Mouse (Mus musculus): ENCODE measurements around the gene Shisa2. TPM values are rescaled to one million over a fixed set of nuclear protein-coding genes. Genes with fewer than 3 reads are reported as not detected.

Gene Shisa2
- polyA plus RNA-seq (2014; fragmentation: Nextera tagmentation; extraction: Ambion mirVana), result 11.5 and 14.8 TPM in 2 replicates

GRCm38 (mm10) chr14:59625158-59625805 is at the start of gene Shisa2:
Gene Shisa2 (plus strand): TSS chr14:59625308.
- Histone ChIP-seq H3K36me3 (ENCODE audit: control insufficient read depth, insufficient read depth, low read length) (peaks cover 7% of the 10 kb centered on the region), H3K4me1 (ENCODE audit: control insufficient read depth in 2 of 2, insufficient read depth in 2 of 2, low read length in 2 of 2) (peaks cover 0 to 11% of the 10 kb centered on the region in 2 experiments; a peak in 2 of 4 replicates), H3K9ac (ENCODE audit: low read length) (peak within 1 kb of the TSS; percentile 78), H3K4me3 (ENCODE audit: control insufficient read depth in 1 of 2, insufficient read depth in 1 of 2, low read depth in 1 of 2, low read length in 2 of 2) (peak within 1 kb of the TSS; percentile 56 to 68), H3K4me2 (ENCODE audit: low read length) (peak within 1 kb of the TSS; percentile 95), H3K27ac (replicated peaks in 1 of 2; ENCODE audit: control insufficient read depth in 1 of 2, insufficient read depth in 1 of 2, low read depth in 2 of 2, low read length in 2 of 2) (peak within 1 kb of the TSS; percentile 30 to 77), H3K9me3 (ENCODE audit: control insufficient read depth, low read length) (no peaks in the 10 kb centered on the region), H3K27me3 (ENCODE audit: control insufficient read depth, insufficient read depth, low read length) (no peaks in the 10 kb centered on the region)
- WGBS, result under 1% methylated on average over 57 of the region's 65 CpGs
- ATAC-seq (ENCODE audit: insufficient number of reproducible peaks, insufficient read depth, low FRiP score, low read depth), result peak; percentile 81

- H3K9me3 ChIP-seq (ENCODE audit: control insufficient read depth, low read length), result no peaks in the 10 kb centered on the region
- no peaks in the 10 kb centered on the region for H3K27me3 ChIP-seq (ENCODE audit: control insufficient read depth, insufficient read depth, low read length)
- no peak overlapping the region for H3K4me2 ChIP-seq (ENCODE audit: low read length)
- H3K27ac ChIP-seq (replicated peaks in 1 of 2; ENCODE audit: control insufficient read depth in 1 of 2, insufficient read depth in 1 of 2, low read depth in 2 of 2, low read length in 2 of 2), result no peak overlapping the region
- H3K9ac ChIP-seq (ENCODE audit: low read length), result no peak overlapping the region
- H3K36me3 ChIP-seq (ENCODE audit: control insufficient read depth, insufficient read depth, low read length), result peaks cover 39% of the 10 kb centered on the region
- 87% methylated on average over 5 of the region's 5 CpGs for WGBS
- peaks cover 4 to 5% of the 10 kb centered on the region in 2 experiments; a peak in 2 of 4 replicates for H3K4me1 ChIP-seq (ENCODE audit: control insufficient read depth in 2 of 2, insufficient read depth in 2 of 2, low read length in 2 of 2)
- no peak for ATAC-seq (ENCODE audit: insufficient number of reproducible peaks, insufficient read depth, low FRiP score, low read depth)
- no peak overlapping the region for H3K4me3 ChIP-seq (ENCODE audit: control insufficient read depth in 1 of 2, insufficient read depth in 1 of 2, low read depth in 1 of 2, low read length in 2 of 2)
These were observed 48.7 kb upstream of the Shisa2 start for GRCm38 (mm10) chr14:59576385-59576784.

- Histone ChIP-seq H3K9ac (ENCODE audit: low read length) (no peak overlapping the region), H3K9me3 (ENCODE audit: control insufficient read depth, low read length) (no peaks in the 10 kb centered on the region), H3K4me3 (ENCODE audit: control insufficient read depth in 1 of 2, insufficient read depth in 1 of 2, low read depth in 1 of 2, low read length in 2 of 2) (no peak overlapping the region), H3K4me2 (ENCODE audit: low read length) (no peak overlapping the region), H3K4me1 (ENCODE audit: control insufficient read depth in 2 of 2, insufficient read depth in 2 of 2, low read length in 2 of 2) (no peaks in the 10 kb centered on the region), H3K36me3 (ENCODE audit: control insufficient read depth, insufficient read depth, low read length) (peaks cover 78% of the 10 kb centered on the region), H3K27me3 (ENCODE audit: control insufficient read depth, insufficient read depth, low read length) (no peaks in the 10 kb centered on the region), H3K27ac (replicated peaks in 1 of 2; ENCODE audit: control insufficient read depth in 1 of 2, insufficient read depth in 1 of 2, low read depth in 2 of 2, low read length in 2 of 2) (no peak overlapping the region)
- no peak for ATAC-seq (ENCODE audit: insufficient number of reproducible peaks, insufficient read depth, low FRiP score, low read depth)
- WGBS, result 76% methylated on average over 1 of the region's 1 CpGs
These were observed 34.5 kb upstream of the Shisa2 start for GRCm38 (mm10) chr14:59590614-59591013.

DNA sequence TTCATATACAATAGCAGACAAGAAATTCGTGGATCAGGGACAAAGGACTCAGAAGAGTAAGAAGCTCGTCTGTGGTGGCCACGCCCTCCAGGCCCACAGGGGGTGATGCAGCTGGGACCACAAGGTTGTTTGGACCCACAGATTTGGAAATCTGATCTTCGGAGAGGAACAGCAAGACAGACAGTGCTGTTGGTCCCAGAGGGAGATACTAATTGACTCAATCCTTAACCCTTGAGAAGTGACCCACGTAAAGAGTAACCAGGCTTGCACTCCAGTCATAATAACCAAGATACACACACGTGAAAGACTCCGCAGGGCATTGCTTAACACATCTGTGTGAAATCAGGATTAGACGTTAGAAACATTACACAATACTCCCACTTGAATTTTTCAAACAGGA is 33.2 kb upstream of the Shisa2 start:
- H3K4me3 ChIP-seq (ENCODE audit: control insufficient read depth in 1 of 2, insufficient read depth in 1 of 2, low read depth in 1 of 2, low read length in 2 of 2), result no peak overlapping the region
- no peak overlapping the region for H3K27ac ChIP-seq (replicated peaks in 1 of 2; ENCODE audit: control insufficient read depth in 1 of 2, insufficient read depth in 1 of 2, low read depth in 2 of 2, low read length in 2 of 2)
- peaks cover 2 to 3% of the 10 kb centered on the region in 2 experiments for H3K4me1 ChIP-seq (ENCODE audit: control insufficient read depth in 2 of 2, insufficient read depth in 2 of 2, low read length in 2 of 2)
- peaks cover 70% of the 10 kb centered on the region for H3K36me3 ChIP-seq (ENCODE audit: control insufficient read depth, insufficient read depth, low read length)
- H3K4me2 ChIP-seq (ENCODE audit: low read length), result no peak overlapping the region
- WGBS, result 83% methylated on average over 8 of the region's 8 CpGs
- no peak for ATAC-seq (ENCODE audit: insufficient number of reproducible peaks, insufficient read depth, low FRiP score, low read depth)
- H3K27me3 ChIP-seq (ENCODE audit: control insufficient read depth, insufficient read depth, low read length), result no peaks in the 10 kb centered on the region
- no peak overlapping the region for H3K9ac ChIP-seq (ENCODE audit: low read length)
- no peaks in the 10 kb centered on the region for H3K9me3 ChIP-seq (ENCODE audit: control insufficient read depth, low read length)

GRCm38 (mm10) chr14:59592593-59592992 is 32.5 kb upstream of the Shisa2 start:
- peaks cover 3 to 6% of the 10 kb centered on the region in 2 experiments for H3K4me1 ChIP-seq (ENCODE audit: control insufficient read depth in 2 of 2, insufficient read depth in 2 of 2, low read length in 2 of 2)
- no peak for ATAC-seq (ENCODE audit: insufficient number of reproducible peaks, insufficient read depth, low FRiP score, low read depth)
- peaks cover 69% of the 10 kb centered on the region for H3K36me3 ChIP-seq (ENCODE audit: control insufficient read depth, insufficient read depth, low read length)
- no peak overlapping the region for H3K4me2 ChIP-seq (ENCODE audit: low read length)
- no peak overlapping the region for H3K27ac ChIP-seq (replicated peaks in 1 of 2; ENCODE audit: control insufficient read depth in 1 of 2, insufficient read depth in 1 of 2, low read depth in 2 of 2, low read length in 2 of 2)
- no peaks in the 10 kb centered on the region for H3K27me3 ChIP-seq (ENCODE audit: control insufficient read depth, insufficient read depth, low read length)
- no peak overlapping the region for H3K9ac ChIP-seq (ENCODE audit: low read length)
- WGBS, result 99% methylated on average over 3 of the region's 3 CpGs
- no peaks in the 10 kb centered on the region for H3K9me3 ChIP-seq (ENCODE audit: control insufficient read depth, low read length)
- H3K4me3 ChIP-seq (ENCODE audit: control insufficient read depth in 1 of 2, insufficient read depth in 1 of 2, low read depth in 1 of 2, low read length in 2 of 2), result no peak overlapping the region

DNA sequence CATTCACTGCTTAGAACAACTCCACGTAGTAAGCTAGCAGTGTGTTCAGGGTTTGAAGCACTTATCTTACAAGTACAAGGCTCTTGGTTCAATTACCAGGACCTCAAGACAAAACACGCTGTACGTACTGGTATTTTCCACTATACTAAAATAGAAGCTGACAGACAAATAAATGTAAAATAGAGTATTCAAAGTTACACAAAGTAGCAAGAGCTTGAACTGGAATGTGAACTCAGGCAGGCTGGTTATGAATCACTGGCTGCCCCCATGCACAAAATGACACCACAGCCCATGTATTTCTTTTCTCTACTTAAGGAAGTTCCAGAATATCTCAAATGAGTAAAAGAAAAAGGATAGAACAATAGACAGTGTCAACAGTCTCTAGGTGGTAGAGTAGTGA is 30.1 kb upstream of the Shisa2 start:
- peaks cover 47% of the 10 kb centered on the region for H3K36me3 ChIP-seq (ENCODE audit: control insufficient read depth, insufficient read depth, low read length)
- no peak overlapping the region for H3K4me3 ChIP-seq (ENCODE audit: control insufficient read depth in 1 of 2, insufficient read depth in 1 of 2, low read depth in 1 of 2, low read length in 2 of 2)
- H3K9me3 ChIP-seq (ENCODE audit: control insufficient read depth, low read length), result no peaks in the 10 kb centered on the region
- ATAC-seq (ENCODE audit: insufficient number of reproducible peaks, insufficient read depth, low FRiP score, low read depth), result no peak
- 83% methylated on average over 3 of the region's 3 CpGs for WGBS
- no peak overlapping the region for H3K4me2 ChIP-seq (ENCODE audit: low read length)
- H3K27ac ChIP-seq (replicated peaks in 1 of 2; ENCODE audit: control insufficient read depth in 1 of 2, insufficient read depth in 1 of 2, low read depth in 2 of 2, low read length in 2 of 2), result no peak overlapping the region
- no peaks in the 10 kb centered on the region for H3K27me3 ChIP-seq (ENCODE audit: control insufficient read depth, insufficient read depth, low read length)
- no peak overlapping the region for H3K9ac ChIP-seq (ENCODE audit: low read length)
- peaks cover 3 to 6% of the 10 kb centered on the region in 2 experiments for H3K4me1 ChIP-seq (ENCODE audit: control insufficient read depth in 2 of 2, insufficient read depth in 2 of 2, low read length in 2 of 2)

DNA sequence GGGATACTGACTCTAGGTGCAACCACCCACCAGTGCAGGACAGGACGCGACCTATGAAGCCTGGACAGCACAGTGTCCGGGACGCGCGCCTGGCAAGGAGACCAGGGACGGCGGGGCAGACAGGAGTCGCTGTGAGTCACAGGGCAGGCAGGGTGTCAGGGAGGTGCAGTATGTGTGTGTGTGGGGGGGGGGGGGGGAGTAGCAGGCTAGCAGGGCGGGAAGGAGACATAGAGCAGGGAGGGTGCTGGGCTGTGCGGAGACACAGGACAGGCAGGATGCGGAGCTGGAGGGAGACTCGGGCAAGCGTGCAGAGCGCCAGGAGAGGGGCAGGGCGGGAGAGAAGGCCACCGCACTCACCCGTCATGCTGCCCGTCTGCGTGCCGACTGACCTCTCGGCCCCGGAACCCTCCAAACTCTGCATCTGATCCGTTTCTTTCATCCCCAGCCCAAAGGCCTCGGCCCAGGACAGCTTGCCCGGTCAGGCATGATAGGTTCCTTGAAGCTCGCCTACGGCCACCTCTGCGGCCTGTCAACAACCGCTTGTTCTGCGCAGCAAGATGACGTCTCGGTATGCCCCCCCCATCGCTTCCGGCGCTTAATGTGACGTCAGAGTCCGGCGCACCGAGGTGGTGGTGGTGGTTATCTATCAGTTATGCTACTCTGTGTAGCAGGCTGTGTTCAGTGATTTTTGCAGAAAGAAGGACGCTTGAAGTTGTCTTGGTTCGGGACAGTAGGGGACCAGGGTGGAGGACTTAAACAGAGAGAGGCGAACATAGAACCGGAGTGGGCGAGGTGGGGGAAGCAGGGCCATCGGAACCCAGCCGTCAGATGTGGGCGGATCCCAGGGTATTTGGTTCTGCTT is 27.5 kb upstream of the Shisa2 start, which contains the start of gene Cdadc1:
Cdadc1 (minus strand) TSS at position 562 of the 862 bp plus-strand sequence.
- Histone ChIP-seq H3K4me1 (ENCODE audit: control insufficient read depth in 2 of 2, insufficient read depth in 2 of 2, low read length in 2 of 2) (peaks cover 3 to 6% of the 10 kb centered on the region in 2 experiments), H3K4me3 (ENCODE audit: control insufficient read depth in 1 of 2, insufficient read depth in 1 of 2, low read depth in 1 of 2, low read length in 2 of 2) (peak within 1 kb of the TSS; percentile 80 to 91), H3K27me3 (ENCODE audit: control insufficient read depth, insufficient read depth, low read length) (peaks cover 1% of the 10 kb centered on the region; the same call in 1 of the 2 replicates), H3K4me2 (ENCODE audit: low read length) (peak within 1 kb of the TSS; percentile 83), H3K36me3 (ENCODE audit: control insufficient read depth, insufficient read depth, low read length) (peaks cover 26% of the 10 kb centered on the region), H3K9me3 (ENCODE audit: control insufficient read depth, low read length) (no peaks in the 10 kb centered on the region), H3K9ac (ENCODE audit: low read length) (peak within 1 kb of the TSS; percentile 91), H3K27ac (replicated peaks in 1 of 2; ENCODE audit: control insufficient read depth in 1 of 2, insufficient read depth in 1 of 2, low read depth in 2 of 2, low read length in 2 of 2) (peak within 1 kb of the TSS; percentile 23 to 78)
- ATAC-seq (ENCODE audit: insufficient number of reproducible peaks, insufficient read depth, low FRiP score, low read depth), result peak; percentile 86
- WGBS, result under 1% methylated on average over 48 of the region's 48 CpGs
